Mouse (Mus musculus) ES-Bruce4 (cell line): ENCODE data around the gene Cyp26b1. TPM values are rescaled to one million over a fixed set of nuclear protein-coding genes. Genes with fewer than 3 reads are reported as not detected.

Experiments
- H3K27ac ChIP-seq: 2 replicates; pipeline ENCODE4 v1.5.1; 2012; ENCODE audit warnings: low read length, inconsistent platforms; ENCODE audit not compliant: insufficient read depth
- H3K27me3 ChIP-seq: 2 replicates; pipeline ENCODE4 v1.6.1; 2012; ENCODE audit warnings: mild to moderate bottlenecking, low read length, inconsistent platforms; ENCODE audit not compliant: control insufficient read depth, poor library complexity, insufficient read depth, severe bottlenecking
- H3K36me3 ChIP-seq: 2 replicates; pipeline ENCODE4 v1.6.1; 2012; ENCODE audit warnings: inconsistent platforms, mild to moderate bottlenecking, low read length, moderate library complexity; ENCODE audit not compliant: control insufficient read depth, poor library complexity, insufficient read depth, severe bottlenecking
- H3K4me1 ChIP-seq: one replicate; pipeline ENCODE4 v1.8.1; 2011; ENCODE audit warnings: low read length; ENCODE audit not compliant: control insufficient read depth, insufficient read depth
- H3K4me3 ChIP-seq: 2 replicates; pipeline ENCODE4 v1.5.1; 2011; ENCODE audit warnings: low read depth, mild to moderate bottlenecking, low read length
- H3K9ac ChIP-seq: 2 replicates; pipeline ENCODE4 v1.6.1; 2012; ENCODE audit warnings: low read depth, mild to moderate bottlenecking, inconsistent platforms; ENCODE audit not compliant: poor library complexity, severe bottlenecking
- H3K9me3 ChIP-seq: replicated peaks from 2 replicates; pipeline ENCODE4 v1.6.1; 2012; ENCODE audit warnings: mild to moderate bottlenecking, low read length, inconsistent platforms; ENCODE audit not compliant: control insufficient read depth, poor library complexity, insufficient read depth, severe bottlenecking
- CTCF ChIP-seq: IDR thresholded peaks from one replicate; pipeline ENCODE4 v1.8.1; 2011; ENCODE audit warnings: low read depth, low read length
- EP300 ChIP-seq: IDR thresholded peaks from 2 replicates; pipeline ENCODE4 v1.6.1; 2011; ENCODE audit warnings: low read depth, low read length; ENCODE audit not compliant: insufficient read depth
- POLR2A ChIP-seq: IDR thresholded peaks from one replicate; pipeline ENCODE4 v1.8.1; 2011; ENCODE audit warnings: low read length; ENCODE audit not compliant: insufficient read depth
- polyA plus RNA-seq: library from polyadenylated mRNA; stranded (reverse); fragments of >200 nt; gene quantifications from 2 replicates; pipeline ENCODE4 v1.2.4, GENCODE M21; 2011; ENCODE audit warnings: low read depth; ENCODE audit not compliant: missing spikeins, insufficient read depth, insufficient read length

Cyp26b1 gene
- polyA plus RNA-seq, 1 experiment = 0.46 TPM

DNA sequence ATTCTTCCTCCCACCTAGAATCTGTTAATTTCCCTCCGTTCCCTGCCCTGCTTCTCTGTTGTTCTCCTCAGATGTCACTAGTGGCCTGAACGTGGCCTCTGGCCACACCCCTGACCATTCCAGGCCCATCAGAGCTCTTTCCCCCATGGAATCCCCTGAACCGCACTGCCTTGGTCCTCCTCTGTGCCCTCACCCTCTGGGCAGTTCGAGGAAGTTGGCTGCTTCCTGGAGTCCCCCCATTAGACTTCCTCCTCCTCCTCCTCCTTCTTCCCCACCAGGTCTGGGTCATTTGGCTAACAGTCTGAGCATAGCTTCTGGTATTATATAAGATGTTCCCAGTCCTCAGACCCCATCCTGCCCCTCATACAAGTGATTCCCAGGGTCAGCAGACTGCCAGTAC lies 53.8 kb downstream of the Cyp26b1 start:
- H3K27me3 ChIP-seq = no peaks in the 10 kb centered on the region
- no peaks in the 10 kb centered on the region for H3K36me3 ChIP-seq
- TF ChIP-seq EP300 (no peak), POLR2A (no peak), CTCF (no peak)
- H3K9ac ChIP-seq = no peak overlapping the region
- H3K4me1 ChIP-seq = peaks cover 4% of the 10 kb centered on the region
- no peak overlapping the region for H3K4me3 ChIP-seq
- H3K9me3 ChIP-seq = no peaks in the 10 kb centered on the region
- H3K27ac ChIP-seq = no peak overlapping the region

DNA sequence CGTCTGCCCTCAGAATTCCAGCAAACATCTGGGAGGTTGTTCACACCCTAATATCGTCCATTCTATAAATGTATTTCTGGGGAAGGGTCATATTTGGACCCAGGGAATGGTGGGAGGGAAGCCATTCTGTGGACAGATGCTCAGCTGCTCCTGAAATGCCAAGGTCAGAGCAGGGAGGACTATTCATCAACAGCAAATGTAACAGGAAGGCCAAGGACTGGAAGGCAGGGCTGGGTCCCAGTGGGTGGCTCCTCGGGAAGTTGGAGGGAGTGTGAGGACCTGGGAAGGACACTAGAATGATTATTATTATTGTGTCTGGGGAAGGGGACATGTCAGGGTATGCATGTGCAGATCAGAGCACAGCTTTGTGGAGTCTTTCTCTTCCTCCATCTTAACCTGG lies 55.0 kb downstream of the Cyp26b1 start:
- peaks cover 4% of the 10 kb centered on the region for H3K4me1 ChIP-seq
- no peak overlapping the region for H3K9ac ChIP-seq
- TF ChIP-seq POLR2A = no peak
- no peak for TF ChIP-seq EP300
- no peak for TF ChIP-seq CTCF
- H3K27ac ChIP-seq = no peak overlapping the region
- no peak overlapping the region for H3K4me3 ChIP-seq
- H3K36me3 ChIP-seq = no peaks in the 10 kb centered on the region
- no peaks in the 10 kb centered on the region for H3K27me3 ChIP-seq
- no peaks in the 10 kb centered on the region for H3K9me3 ChIP-seq

DNA sequence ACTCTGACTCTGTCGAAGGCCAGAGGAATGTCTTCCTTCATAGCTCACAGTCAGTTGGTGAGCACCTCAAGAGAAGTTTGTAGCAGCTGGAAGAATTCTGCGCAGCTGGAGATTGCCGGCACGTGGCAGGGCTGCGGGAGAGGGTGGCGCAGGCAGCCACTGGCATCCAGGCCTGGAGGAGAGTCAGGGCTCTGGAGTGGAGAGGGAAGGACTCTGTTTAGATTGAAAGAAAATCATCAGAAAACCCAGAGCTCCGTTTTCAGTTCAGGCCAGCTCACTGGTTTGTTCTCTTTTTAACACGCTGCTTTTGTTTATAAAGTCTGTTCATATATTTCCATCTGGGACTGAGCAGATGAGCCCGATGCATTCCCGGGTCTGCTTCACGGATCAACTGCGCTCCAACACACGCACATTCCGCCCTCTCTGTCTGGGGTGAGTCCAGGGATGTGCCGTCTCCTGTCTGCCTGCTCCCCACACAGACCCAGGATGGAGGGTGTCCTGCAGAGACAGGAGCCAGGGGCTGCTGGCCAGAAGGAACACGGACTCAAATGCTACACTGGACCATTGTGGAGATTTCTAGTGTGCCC lies 56.0 kb downstream of the Cyp26b1 start:
- Histone ChIP-seq H3K4me1 (no peaks in the 10 kb centered on the region), H3K9ac (no peak overlapping the region), H3K27me3 (no peaks in the 10 kb centered on the region), H3K4me3 (no peak overlapping the region), H3K36me3 (no peaks in the 10 kb centered on the region), H3K27ac (no peak overlapping the region), H3K9me3 (no peaks in the 10 kb centered on the region)
- no peak for TF ChIP-seq POLR2A
- TF ChIP-seq CTCF = no peak
- no peak for TF ChIP-seq EP300

GRCm38 (mm10) chr6:84534944-84535343 lies 58.8 kb downstream of the Cyp26b1 start:
- H3K9me3 ChIP-seq = no peaks in the 10 kb centered on the region

DNA sequence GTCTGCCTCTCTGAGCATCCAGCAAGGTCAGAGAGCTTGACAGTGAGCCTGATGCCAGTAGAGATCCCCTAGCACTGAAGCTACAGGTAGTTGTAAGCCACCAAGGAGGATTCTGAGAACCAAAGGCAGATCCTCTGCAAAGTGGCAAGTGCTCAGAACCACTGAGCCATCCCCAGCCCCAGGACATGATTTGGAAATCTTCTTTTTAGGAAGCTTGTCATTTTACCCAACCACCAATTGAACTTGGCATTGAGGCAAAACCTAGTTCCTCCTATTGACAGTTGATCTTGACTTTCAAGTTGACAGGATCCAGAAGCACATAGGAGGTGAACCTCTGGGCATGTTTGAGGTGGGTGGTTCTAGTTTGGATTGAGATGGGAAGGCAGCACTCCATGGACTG lies 63.8 kb downstream of the Cyp26b1 start:
- H3K9me3 ChIP-seq = no peaks in the 10 kb centered on the region
- no peaks in the 10 kb centered on the region for H3K4me1 ChIP-seq
- H3K4me3 ChIP-seq = no peak overlapping the region
- no peak overlapping the region for H3K27ac ChIP-seq
- TF ChIP-seq POLR2A = no peak
- no peak for TF ChIP-seq EP300
- no peak for TF ChIP-seq CTCF
- H3K36me3 ChIP-seq = no peaks in the 10 kb centered on the region
- H3K9ac ChIP-seq = no peak overlapping the region
- H3K27me3 ChIP-seq = no peaks in the 10 kb centered on the region

More at GRCm38 (mm10) chr6:84534944-84535343, 58.8 kb downstream of the Cyp26b1 start:
- no peak overlapping the region for H3K4me3 ChIP-seq
- no peak overlapping the region for H3K27ac ChIP-seq
- H3K36me3 ChIP-seq = no peaks in the 10 kb centered on the region
- H3K4me1 ChIP-seq = no peaks in the 10 kb centered on the region
- no peak overlapping the region for H3K9ac ChIP-seq
- no peaks in the 10 kb centered on the region for H3K27me3 ChIP-seq
- TF ChIP-seq POLR2A (no peak), CTCF (no peak)

DNA sequence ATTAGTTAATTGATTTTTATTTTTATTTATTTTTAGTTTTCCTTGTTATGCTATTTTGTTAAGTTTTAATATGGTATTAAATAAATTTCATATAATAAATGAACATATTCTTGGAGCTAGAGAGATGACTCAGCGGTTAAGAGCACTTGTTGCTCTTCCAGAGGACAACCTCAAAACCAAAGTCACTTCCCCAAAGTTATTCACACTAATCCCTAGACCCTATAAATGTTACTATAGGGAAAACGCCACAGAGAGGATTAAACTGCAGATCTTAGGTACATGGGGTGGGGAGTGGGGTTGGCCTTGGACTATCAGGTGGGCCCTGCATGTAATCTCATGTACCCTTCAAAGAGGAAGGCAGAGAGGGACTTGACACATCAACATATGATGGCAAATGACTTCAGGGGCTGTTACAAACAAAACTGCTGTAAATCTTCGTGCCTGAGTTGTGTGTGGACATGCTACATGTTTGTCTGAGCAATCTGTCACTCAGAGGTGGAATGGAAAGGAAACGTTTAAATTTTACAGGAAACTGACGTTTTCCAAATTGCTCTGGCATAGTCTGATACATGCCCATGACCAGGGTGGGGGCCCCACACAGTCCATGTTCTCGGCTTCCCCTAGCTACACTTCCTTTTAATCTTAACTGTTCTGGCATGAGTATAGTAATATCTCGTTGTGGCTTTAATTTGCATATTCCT lies 68.7 kb downstream of the Cyp26b1 start:
- H3K9me3 ChIP-seq = no peaks in the 10 kb centered on the region
- no peaks in the 10 kb centered on the region for H3K27me3 ChIP-seq
- no peaks in the 10 kb centered on the region for H3K4me1 ChIP-seq
- no peak overlapping the region for H3K4me3 ChIP-seq
- no peak overlapping the region for H3K27ac ChIP-seq
- no peak overlapping the region for H3K9ac ChIP-seq
- TF ChIP-seq EP300 (no peak), CTCF (no peak), POLR2A (no peak)
- H3K36me3 ChIP-seq = no peaks in the 10 kb centered on the region
